Mouse (Mus musculus) heart, adult 11 months (tissue): ENCODE measurements at regions not wholly inside any gene's neighbourhood (a gene's known extent, or its start where the extent isn't known, plus 50 kb on each side); places are given as distances from the start of the nearest gene placed in this dataset.

Experiments used
- DNase-seq: peaks from one replicate; pipeline ENCODE4 v3.0.0; 2022

- DNase-seq = peak; percentile 97
Measured at GRCm38 (mm10) chr5:4496132-4496906, 261.5 kb downstream of the Fzd1 start.

DNA sequence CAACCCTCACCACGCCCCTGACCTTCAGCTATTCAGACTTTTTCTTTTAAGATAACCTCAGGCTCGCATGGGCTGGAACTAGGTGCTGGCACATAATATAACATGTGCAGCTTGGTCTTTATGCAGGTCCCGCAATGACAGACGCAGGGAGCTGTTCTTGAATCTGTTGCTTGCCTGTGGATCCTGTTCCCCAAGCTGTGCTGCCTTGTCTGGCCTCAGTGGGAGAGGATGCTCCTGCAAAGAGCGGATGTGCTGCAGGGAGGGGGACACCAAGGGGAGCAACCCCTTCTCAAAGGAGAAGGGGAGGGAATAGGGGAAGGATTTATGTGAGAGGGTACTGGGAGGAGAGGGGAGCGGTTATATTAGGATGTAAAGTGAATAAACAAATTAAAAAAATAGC is 262.4 kb downstream of the Fzd1 start:
- no peak for DNase-seq

DNA sequence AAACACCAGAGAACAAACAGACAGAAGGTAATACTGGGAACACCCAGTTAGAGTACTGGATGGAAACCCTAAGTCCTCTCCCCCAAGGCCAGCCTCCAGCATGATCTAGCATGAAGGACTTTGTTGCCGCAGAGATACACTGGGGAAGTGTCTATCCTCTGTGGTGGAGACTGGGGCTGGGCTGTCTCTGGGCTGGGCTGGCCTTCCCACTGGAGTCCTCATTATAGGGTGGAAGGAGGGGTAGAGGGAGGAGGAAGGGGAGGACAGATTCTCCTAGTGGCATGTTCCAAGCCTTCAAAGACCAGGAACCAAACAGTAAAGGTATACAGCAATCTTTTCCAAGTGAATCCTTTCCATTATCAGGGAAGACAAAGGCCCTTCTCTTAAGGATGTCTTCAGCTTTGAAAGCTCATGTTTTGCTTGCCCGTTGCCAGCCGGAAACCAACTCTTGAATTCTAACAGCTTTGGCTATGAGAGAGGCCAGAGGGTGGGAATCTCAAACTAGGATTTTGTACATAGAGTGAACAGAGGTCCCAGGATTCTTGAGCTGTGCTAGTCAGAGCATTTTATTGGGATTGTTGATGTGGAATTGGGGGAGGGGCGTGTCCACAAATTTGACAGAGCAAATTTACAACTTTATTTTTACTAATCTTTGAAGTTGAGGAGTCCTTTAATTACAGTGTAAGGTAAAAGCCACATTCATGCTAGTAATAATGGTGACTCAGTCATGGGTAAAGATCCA is 271.3 kb downstream of the Fzd1 start:
- DNase-seq = no peak

DNA sequence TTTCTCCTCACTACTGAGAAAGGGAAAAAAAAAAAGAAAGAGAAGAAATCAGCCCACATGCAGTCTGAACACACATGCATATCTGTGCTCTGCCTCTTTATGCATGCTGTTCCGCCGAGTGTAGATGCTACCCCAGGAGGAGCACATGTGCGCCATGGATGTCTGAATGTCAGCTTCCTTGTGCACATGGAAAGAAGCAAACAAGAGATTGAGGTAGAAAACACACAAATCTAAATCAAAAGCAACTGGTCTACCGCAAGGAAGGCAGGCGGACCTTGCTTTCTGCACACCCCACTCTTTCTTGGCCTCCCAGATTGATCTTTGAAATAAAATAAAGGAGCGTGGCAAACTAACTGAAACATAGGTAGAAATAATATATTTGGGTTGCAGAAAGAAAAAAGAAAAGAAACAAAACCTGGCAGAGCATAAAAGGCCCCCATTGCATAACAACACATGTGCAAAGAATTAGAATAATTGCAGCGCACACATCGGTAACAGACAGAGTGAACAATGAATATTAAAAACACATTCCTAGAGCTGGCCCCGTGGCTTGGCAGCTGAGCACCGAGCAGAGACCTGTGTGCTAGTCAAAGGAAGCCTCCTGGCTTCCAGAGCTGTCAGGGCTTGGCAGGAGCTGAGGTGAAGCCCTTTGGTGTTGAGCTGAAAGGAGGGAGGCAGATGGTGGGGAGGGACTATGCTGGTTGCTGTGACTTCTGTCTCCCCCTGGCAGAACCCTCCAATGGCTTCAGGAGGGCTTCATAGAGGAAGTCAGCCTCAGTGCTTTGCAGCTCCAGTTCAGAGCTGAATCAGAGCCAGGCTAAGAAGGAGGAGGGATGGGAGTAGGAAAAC is 272.1 kb downstream of the Fzd1 start:
- peak; percentile 90 for DNase-seq

- DNase-seq = no peak
Measured at GRCm38 (mm10) chr5:4484780-4485179, 273.1 kb downstream of the Fzd1 start.

- DNase-seq = no peak
Measured at GRCm38 (mm10) chr5:4484151-4484550, 273.7 kb downstream of the Fzd1 start.

DNA sequence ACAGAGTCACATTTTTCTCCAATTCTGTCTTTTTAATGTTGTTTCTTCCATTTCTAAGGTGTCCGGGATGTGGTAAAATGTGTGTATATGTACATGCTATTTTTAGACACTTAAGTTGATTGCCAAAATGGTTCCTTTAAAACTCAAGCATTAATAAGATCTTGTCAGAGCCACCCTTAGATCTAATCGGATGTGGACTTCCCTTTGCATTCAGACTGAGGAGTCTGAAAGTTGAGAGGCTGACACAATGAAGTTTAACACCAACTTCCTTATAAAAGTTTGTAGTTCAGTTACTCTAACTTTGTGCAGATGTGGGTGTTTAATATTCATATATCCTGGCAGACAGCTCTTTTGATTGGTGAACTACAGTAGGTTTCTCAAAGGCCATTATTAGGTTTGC is 282.1 kb downstream of the Mterf1b start:
- DNase-seq = no peak
